Mouse (Mus musculus): ENCODE measurements around the gene Rabac1. TPM values are rescaled to one million over a fixed set of nuclear protein-coding genes. Genes with fewer than 3 reads are reported as not detected.
A peak's percentile ranks its signal among the peaks of the same experiment; 100 is the strongest.

Gene Rabac1
- polyA plus RNA-seq, 1 experiment from 2014 or later = 101 TPM

DNA sequence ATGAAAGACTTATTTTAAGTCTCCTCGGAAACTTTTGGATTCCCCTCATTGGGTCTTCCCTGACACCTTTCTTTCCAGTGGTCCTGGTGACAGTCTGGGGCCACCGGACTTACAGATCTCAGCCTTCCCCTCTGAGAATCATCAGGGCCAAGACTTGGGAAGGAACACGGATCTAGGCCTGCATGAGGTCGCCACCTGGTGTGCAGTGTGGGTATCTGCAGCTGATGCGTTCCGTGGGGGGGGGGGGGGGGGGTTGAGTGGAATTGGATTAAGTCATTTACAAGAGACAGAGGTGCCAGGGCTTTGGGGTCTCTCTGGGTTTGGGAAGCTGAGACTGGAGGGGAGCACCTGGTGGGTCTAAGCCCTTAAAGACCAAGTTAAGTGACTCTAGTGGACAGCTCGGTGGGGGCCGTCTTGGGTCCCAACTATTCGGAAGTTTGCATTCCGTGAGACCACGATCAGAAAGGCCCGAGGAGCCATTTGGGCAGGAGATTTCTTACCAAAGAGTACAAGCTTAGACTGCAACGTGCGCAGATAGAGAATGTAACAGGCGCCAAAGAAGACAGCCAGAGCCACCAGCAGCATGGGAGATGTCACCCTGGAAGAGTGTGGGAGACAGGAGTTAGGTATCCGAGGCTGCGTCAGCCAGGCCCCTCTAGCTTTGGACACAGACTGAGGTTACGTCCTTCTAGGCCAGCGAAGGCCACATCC lies 1.1 kb downstream of the Rabac1 start:
- Histone ChIP-seq H3K4me2 (peak overlapping the region; percentile 79), H3K36me3 (ENCODE audit: control insufficient read depth, insufficient read depth, low read length) (no peaks in the 10 kb centered on the region), H3K27me3 (replicated peaks; ENCODE audit: control insufficient read depth, insufficient read depth, low read length) (no peaks in the 10 kb centered on the region), H3K4me3 (ENCODE audit: low read depth, low read length) (peak overlapping the region; percentile 69), H3K27ac (ENCODE audit: low read depth, low read length) (no peak overlapping the region), H3K9me3 (ENCODE audit: control insufficient read depth, low read length) (no peaks in the 10 kb centered on the region), H3K4me1 (replicated peaks; ENCODE audit: control insufficient read depth, insufficient read depth, low read length) (no peaks in the 10 kb centered on the region; the same call in 1 of the 2 replicates), H3K9ac (ENCODE audit: low read depth, low read length) (peak overlapping the region; percentile 67)
- WGBS = 7% methylated on average over 19 of the region's 19 CpGs
- ATAC-seq (replicated peaks; ENCODE audit: low FRiP score) (no peak; the same call in 1 of the 2 replicates), DNase-seq (ENCODE audit: low spot score) (no peak)

DNA sequence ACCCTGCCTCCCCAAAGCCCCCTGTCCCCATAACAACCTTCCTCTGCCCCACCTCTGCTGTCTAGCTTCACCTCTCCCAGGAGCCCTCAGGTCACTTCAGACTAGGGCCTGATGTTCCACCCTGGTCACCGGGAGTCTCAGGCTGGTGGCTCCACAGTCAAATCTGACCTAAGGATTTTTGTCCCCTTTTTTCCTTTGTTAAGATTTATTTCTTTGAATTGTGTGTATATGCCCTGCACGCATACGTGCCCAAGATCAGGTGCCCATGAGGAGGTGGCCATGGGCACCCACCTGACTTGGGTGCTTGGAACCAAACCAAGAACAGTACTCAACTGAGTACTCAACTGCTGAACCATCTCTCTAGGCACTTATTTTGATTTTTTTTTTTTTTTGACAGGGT lies 2.2 kb downstream of the Rabac1 start:
- no peak overlapping the region for H3K9ac ChIP-seq (ENCODE audit: low read depth, low read length)
- no peaks in the 10 kb centered on the region for H3K27me3 ChIP-seq (replicated peaks; ENCODE audit: control insufficient read depth, insufficient read depth, low read length)
- ATAC-seq (replicated peaks; ENCODE audit: low FRiP score) = no peak
- H3K4me2 ChIP-seq = no peak overlapping the region
- 93% methylated on average over 3 of the region's 3 CpGs for WGBS
- no peaks in the 10 kb centered on the region for H3K9me3 ChIP-seq (ENCODE audit: control insufficient read depth, low read length)
- no peak for DNase-seq (ENCODE audit: low spot score)
- H3K36me3 ChIP-seq (ENCODE audit: control insufficient read depth, insufficient read depth, low read length) = no peaks in the 10 kb centered on the region
- no peak overlapping the region for H3K27ac ChIP-seq (ENCODE audit: low read depth, low read length)
- no peaks in the 10 kb centered on the region; the same call in 1 of the 2 replicates for H3K4me1 ChIP-seq (replicated peaks; ENCODE audit: control insufficient read depth, insufficient read depth, low read length)
- H3K4me3 ChIP-seq (ENCODE audit: low read depth, low read length) = no peak overlapping the region

GRCm38 (mm10) chr7:24969805-24970204 lies 2.7 kb downstream of the Rabac1 start:
- WGBS = 78% methylated on average over 12 of the region's 12 CpGs
- DNase-seq (ENCODE audit: low spot score) = no peak
- no peak overlapping the region for H3K4me2 ChIP-seq
- H3K4me1 ChIP-seq (replicated peaks; ENCODE audit: control insufficient read depth, insufficient read depth, low read length) = no peaks in the 10 kb centered on the region; the same call in 1 of the 2 replicates
- H3K4me3 ChIP-seq (ENCODE audit: low read depth, low read length) = no peak overlapping the region
- H3K27me3 ChIP-seq (replicated peaks; ENCODE audit: control insufficient read depth, insufficient read depth, low read length) = no peaks in the 10 kb centered on the region
- H3K36me3 ChIP-seq (ENCODE audit: control insufficient read depth, insufficient read depth, low read length) = no peaks in the 10 kb centered on the region
- H3K9ac ChIP-seq (ENCODE audit: low read depth, low read length) = no peak overlapping the region
- no peak for ATAC-seq (replicated peaks; ENCODE audit: low FRiP score)
- no peaks in the 10 kb centered on the region for H3K9me3 ChIP-seq (ENCODE audit: control insufficient read depth, low read length)
- H3K27ac ChIP-seq (ENCODE audit: low read depth, low read length) = no peak overlapping the region

DNA sequence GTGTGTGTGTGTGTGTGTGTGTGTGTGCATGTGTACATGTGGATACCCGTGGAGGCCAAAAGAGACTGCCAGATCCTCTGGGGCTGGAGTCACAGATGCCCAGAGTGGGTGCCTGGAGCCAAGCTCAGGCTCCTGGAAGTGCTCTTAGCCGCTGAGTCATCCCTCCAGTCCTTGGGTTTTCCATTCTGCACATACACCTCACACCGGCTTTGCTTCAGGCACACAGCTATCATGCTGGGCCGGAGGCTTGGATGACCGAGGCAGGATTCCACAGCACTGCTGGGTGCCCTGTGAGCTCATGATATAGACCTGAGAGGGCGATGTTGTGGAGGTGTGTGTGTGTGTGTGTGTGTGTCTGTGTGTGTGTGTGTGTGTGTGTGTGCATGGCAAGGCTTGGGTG lies 4.1 kb downstream of the Rabac1 start:
- Histone ChIP-seq H3K9ac (ENCODE audit: low read depth, low read length) (no peak overlapping the region), H3K36me3 (ENCODE audit: control insufficient read depth, insufficient read depth, low read length) (no peaks in the 10 kb centered on the region), H3K4me2 (no peak overlapping the region), H3K4me3 (ENCODE audit: low read depth, low read length) (no peak overlapping the region), H3K9me3 (ENCODE audit: control insufficient read depth, low read length) (no peaks in the 10 kb centered on the region), H3K27ac (ENCODE audit: low read depth, low read length) (no peak overlapping the region), H3K4me1 (replicated peaks; ENCODE audit: control insufficient read depth, insufficient read depth, low read length) (no peaks in the 10 kb centered on the region; the same call in 1 of the 2 replicates), H3K27me3 (replicated peaks; ENCODE audit: control insufficient read depth, insufficient read depth, low read length) (peaks cover 3% of the 10 kb centered on the region; the same call in 1 of the 2 replicates)
- DNase-seq (ENCODE audit: low spot score) (no peak), ATAC-seq (replicated peaks; ENCODE audit: low FRiP score) (no peak)
- WGBS = 73% methylated on average over 6 of the region's 6 CpGs

GRCm38 (mm10) chr7:24967966-24968365 lies 4.6 kb downstream of the Rabac1 start:
- 78% methylated on average over 8 of the region's 8 CpGs for WGBS
- ATAC-seq (replicated peaks; ENCODE audit: low FRiP score) = no peak
- no peak overlapping the region for H3K4me3 ChIP-seq (ENCODE audit: low read depth, low read length)

DNA sequence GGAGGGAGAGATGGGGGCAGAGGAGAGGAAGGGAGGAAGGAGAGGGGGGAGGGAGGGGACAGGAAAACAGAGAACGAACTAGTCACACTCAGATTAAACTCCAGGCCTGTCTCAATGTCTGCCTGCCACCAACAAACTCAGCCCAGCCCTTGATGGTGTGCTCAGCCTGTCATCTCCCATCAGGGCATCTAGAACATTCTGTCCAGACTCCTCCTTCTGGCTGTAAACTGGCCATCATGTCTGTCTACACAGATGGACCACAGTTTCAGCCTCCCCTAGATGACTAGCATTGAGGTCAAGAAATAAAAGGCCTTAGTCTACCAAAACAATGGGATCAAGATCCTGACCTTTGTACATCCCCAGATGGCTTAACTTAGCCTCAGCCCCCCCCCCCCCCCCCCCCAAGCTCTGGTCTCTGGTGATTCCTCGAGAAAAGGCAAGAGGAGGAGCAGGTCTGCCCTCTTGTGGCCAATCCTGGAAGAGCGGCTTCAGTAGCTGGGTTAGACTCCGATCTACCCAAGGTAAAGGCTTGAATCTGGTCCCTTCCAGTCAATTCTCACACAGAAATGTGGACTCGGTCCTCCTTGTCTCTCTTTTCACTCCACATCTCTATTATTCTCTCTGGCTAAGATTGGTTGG lies 7.5 kb downstream of the Rabac1 start:
- Histone ChIP-seq H3K4me2 (no peak overlapping the region), H3K36me3 (ENCODE audit: control insufficient read depth, insufficient read depth, low read length) (no peaks in the 10 kb centered on the region), H3K4me3 (ENCODE audit: low read depth, low read length) (no peak overlapping the region), H3K4me1 (replicated peaks; ENCODE audit: control insufficient read depth, insufficient read depth, low read length) (no peaks in the 10 kb centered on the region), H3K9ac (ENCODE audit: low read depth, low read length) (no peak overlapping the region), H3K27me3 (replicated peaks; ENCODE audit: control insufficient read depth, insufficient read depth, low read length) (peaks cover 3% of the 10 kb centered on the region; the same call in 1 of the 2 replicates), H3K9me3 (ENCODE audit: control insufficient read depth, low read length) (no peaks in the 10 kb centered on the region), H3K27ac (ENCODE audit: low read depth, low read length) (no peak overlapping the region)
- DNase-seq (ENCODE audit: low spot score) (no peak), ATAC-seq (replicated peaks; ENCODE audit: low FRiP score) (no peak)
- 13% methylated on average over 5 of the region's 5 CpGs for WGBS

More at GRCm38 (mm10) chr7:24967966-24968365, 4.6 kb downstream of the Rabac1 start:
- Histone ChIP-seq H3K36me3 (ENCODE audit: control insufficient read depth, insufficient read depth, low read length) (no peaks in the 10 kb centered on the region), H3K27ac (ENCODE audit: low read depth, low read length) (no peak overlapping the region), H3K9me3 (ENCODE audit: control insufficient read depth, low read length) (no peaks in the 10 kb centered on the region), H3K27me3 (replicated peaks; ENCODE audit: control insufficient read depth, insufficient read depth, low read length) (peaks cover 3% of the 10 kb centered on the region; the same call in 1 of the 2 replicates), H3K4me2 (no peak overlapping the region), H3K4me1 (replicated peaks; ENCODE audit: control insufficient read depth, insufficient read depth, low read length) (no peaks in the 10 kb centered on the region; the same call in 1 of the 2 replicates), H3K9ac (ENCODE audit: low read depth, low read length) (no peak overlapping the region)
- DNase-seq (ENCODE audit: low spot score) = no peak

DNA sequence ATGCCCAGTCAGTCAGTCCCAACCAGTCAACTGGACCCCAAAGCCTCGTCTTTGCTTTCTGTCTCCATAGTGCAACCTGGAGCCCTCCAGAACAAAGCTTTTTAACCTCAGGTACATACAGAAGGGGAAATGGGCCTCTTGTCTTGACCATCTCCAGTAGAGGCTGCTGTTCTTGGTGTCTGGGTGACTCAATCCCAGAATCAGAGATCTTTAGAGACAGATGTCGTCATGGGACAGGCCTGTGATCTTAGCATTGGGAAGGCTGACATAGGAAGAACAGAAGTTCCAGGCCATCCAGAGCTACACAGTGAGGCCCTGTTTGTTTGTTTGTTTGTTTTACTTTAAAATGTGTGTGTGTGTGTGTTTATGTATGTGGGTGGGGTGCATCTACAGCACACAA lies 8.3 kb downstream of the Rabac1 start:
- no peak overlapping the region for H3K4me3 ChIP-seq (ENCODE audit: low read depth, low read length)
- no peaks in the 10 kb centered on the region for H3K36me3 ChIP-seq (ENCODE audit: control insufficient read depth, insufficient read depth, low read length)
- H3K27me3 ChIP-seq (replicated peaks; ENCODE audit: control insufficient read depth, insufficient read depth, low read length) = peaks cover 3% of the 10 kb centered on the region; the same call in 1 of the 2 replicates
- no peak overlapping the region for H3K4me2 ChIP-seq
- 65% methylated on average over 2 of the region's 2 CpGs for WGBS
- DNase-seq (ENCODE audit: low spot score) (no peak), ATAC-seq (replicated peaks; ENCODE audit: low FRiP score) (no peak)
- no peak overlapping the region for H3K27ac ChIP-seq (ENCODE audit: low read depth, low read length)
- no peaks in the 10 kb centered on the region for H3K9me3 ChIP-seq (ENCODE audit: control insufficient read depth, low read length)
- no peaks in the 10 kb centered on the region for H3K4me1 ChIP-seq (replicated peaks; ENCODE audit: control insufficient read depth, insufficient read depth, low read length)
- no peak overlapping the region for H3K9ac ChIP-seq (ENCODE audit: low read depth, low read length)

GRCm38 (mm10) chr7:24955226-24955625 lies 17.3 kb downstream of the Rabac1 start:
- Histone ChIP-seq H3K27me3 (replicated peaks; ENCODE audit: control insufficient read depth, insufficient read depth, low read length) (peaks cover 73% of the 10 kb centered on the region), H3K9me3 (ENCODE audit: control insufficient read depth, low read length) (no peaks in the 10 kb centered on the region), H3K27ac (ENCODE audit: low read depth, low read length) (no peak overlapping the region), H3K4me3 (ENCODE audit: low read depth, low read length) (peak overlapping the region; percentile 42), H3K4me1 (replicated peaks; ENCODE audit: control insufficient read depth, insufficient read depth, low read length) (peaks cover 3% of the 10 kb centered on the region; the same call in 1 of the 2 replicates), H3K36me3 (ENCODE audit: control insufficient read depth, insufficient read depth, low read length) (no peaks in the 10 kb centered on the region), H3K9ac (ENCODE audit: low read depth, low read length) (no peak overlapping the region), H3K4me2 (peak overlapping the region; percentile 61)
- no peak for DNase-seq (ENCODE audit: low spot score)
- 3% methylated on average over 33 of the region's 33 CpGs for WGBS
- ATAC-seq (replicated peaks; ENCODE audit: low FRiP score) = no peak
